Mouse (Mus musculus) MEL (cell line): ENCODE data around the gene Arl4d. TPM values are rescaled to one million over a fixed set of nuclear protein-coding genes. Genes with fewer than 3 reads are reported as not detected.

Experiments used
- DNase-seq: peaks from one replicate; pipeline ENCODE4 v3.0.0; 2011; ENCODE audit warnings: low read depth, low spot score
- H3K27ac ChIP-seq: 2 replicates; pipeline ENCODE4 v1.5.1; 2012; ENCODE audit warnings: low read depth, mild to moderate bottlenecking, control low read depth, low read length, moderate library complexity; ENCODE audit not compliant: control insufficient read depth
- H3K27me3 ChIP-seq, 2 experiments: fragments of 150-350 bp in 1 of 2; sonication (generic) in 1 of 2; 2 replicates each; pipeline ENCODE4 v1.6.1; 2012; ENCODE audit warnings: low read length in 2 of 2, mild to moderate bottlenecking in 2 of 2, improper control_type of control experiment in 1 of 2, moderate library complexity in 1 of 2; ENCODE audit not compliant: insufficient read depth in 2 of 2, control insufficient read depth in 1 of 2
- H3K36me3 ChIP-seq, 2 experiments: 2 replicates each; pipeline ENCODE4 v1.6.1; 2012 to 2014; ENCODE audit warnings: low read length in 2 of 2, improper control_type of control experiment in 1 of 2, inconsistent platforms in 1 of 2, mild to moderate bottlenecking in 1 of 2; ENCODE audit not compliant: insufficient read depth in 2 of 2, control insufficient read depth in 1 of 2
- H3K4me1 ChIP-seq, 2 experiments: fragments of 150-350 bp in 1 of 2; sonication (generic) in 1 of 2; 2 replicates each; pipeline ENCODE4 v1.6.1; 2012; ENCODE audit warnings: low read length in 2 of 2, improper control_type of control experiment in 1 of 2, mild to moderate bottlenecking in 1 of 2; ENCODE audit not compliant: insufficient read depth in 2 of 2, control insufficient read depth in 1 of 2
- H3K4me3 ChIP-seq, 2 experiments: fragments of 150-350 bp in 1 of 2; sonication (generic) in 1 of 2; 2 replicates each; pipeline ENCODE4 v1.5.1; 2012; ENCODE audit warnings: low read depth in 2 of 2, low read length in 2 of 2, mild to moderate bottlenecking in 2 of 2, moderate library complexity in 2 of 2, control low read depth in 1 of 2, improper control_type of control experiment in 1 of 2; ENCODE audit not compliant: control insufficient read depth in 1 of 2, insufficient read depth in 1 of 2
- H3K79me2 ChIP-seq: 2 replicates; pipeline ENCODE4 v1.6.1; 2012; ENCODE audit warnings: mild to moderate bottlenecking, low read length, moderate library complexity; ENCODE audit not compliant: control insufficient read depth, poor library complexity, insufficient read depth
- H3K9ac ChIP-seq: 2 replicates; pipeline ENCODE4 v1.6.1; 2012; ENCODE audit warnings: low read depth, mild to moderate bottlenecking, control low read depth, low read length, moderate library complexity; ENCODE audit not compliant: control insufficient read depth, poor library complexity, severe bottlenecking
- H3K9me3 ChIP-seq: fragments of 150-350 bp; sonication (generic); replicated peaks from 2 replicates; pipeline ENCODE4 v1.6.1; 2012; ENCODE audit warnings: mild to moderate bottlenecking, low read length, improper control_type of control experiment, moderate library complexity; ENCODE audit not compliant: insufficient read depth
- BHLHE40 ChIP-seq: IDR thresholded peaks from 2 replicates; pipeline ENCODE4 v1.6.1; 2012; ENCODE audit warnings: low read depth, mild to moderate bottlenecking, inconsistent platforms, low read length, improper control_type of control experiment, borderline replicate concordance
- CHD2 ChIP-seq: IDR thresholded peaks from 2 replicates; pipeline ENCODE4 v1.6.1; 2011; ENCODE audit warnings: low read length, improper control_type of control experiment
- CTCF ChIP-seq, 3 experiments: IDR thresholded peaks in 2 of 3; conservative IDR thresholded peaks in 1 of 3; 2 replicates each; pipeline ENCODE4 v1.5.1; 2011 to 2012; ENCODE audit warnings: low read length in 3 of 3, low read depth in 2 of 3, mild to moderate bottlenecking in 2 of 3, improper control_type of control experiment in 1 of 3, inconsistent platforms in 1 of 3, mixed read lengths in 1 of 3, moderate library complexity in 1 of 3; ENCODE audit not compliant: control insufficient read depth in 1 of 3, insufficient read depth in 1 of 3, poor library complexity in 1 of 3, severe bottlenecking in 1 of 3
- E2F4 ChIP-seq: IDR thresholded peaks from 2 replicates; pipeline ENCODE4 v1.6.1; 2011; ENCODE audit warnings: low read depth, low read length, improper control_type of control experiment, borderline replicate concordance
- ELF1 ChIP-seq: IDR thresholded peaks from 2 replicates; pipeline ENCODE4 v1.6.1; 2014; ENCODE audit warnings: low read depth, mild to moderate bottlenecking, inconsistent platforms, low read length, improper control_type of control experiment, moderate library complexity
- EP300 ChIP-seq, 2 experiments: IDR thresholded peaks; 2 replicates each; pipeline ENCODE4 v1.6.1; 2011; ENCODE audit warnings: improper control_type of control experiment in 2 of 2, low read length in 2 of 2, low read depth in 1 of 2, mild to moderate bottlenecking in 1 of 2
- ETS1 ChIP-seq: IDR thresholded peaks from 2 replicates; pipeline ENCODE4 v1.6.1; 2012; ENCODE audit warnings: low read depth, mild to moderate bottlenecking, inconsistent platforms, low read length, improper control_type of control experiment, moderate library complexity
- GABPA ChIP-seq: IDR thresholded peaks from 2 replicates; pipeline ENCODE4 v1.6.1; 2012; ENCODE audit warnings: low read depth, mild to moderate bottlenecking, inconsistent platforms, low read length, improper control_type of control experiment, moderate library complexity
- GATA1 ChIP-seq: IDR thresholded peaks from 2 replicates; pipeline ENCODE4 v1.6.1; 2011; ENCODE audit warnings: low read depth, low read length, improper control_type of control experiment
- HCFC1 ChIP-seq: IDR thresholded peaks from 2 replicates; pipeline ENCODE4 v1.6.1; 2012; ENCODE audit warnings: low read depth, mild to moderate bottlenecking, inconsistent platforms, low read length, improper control_type of control experiment, moderate library complexity
- JUND ChIP-seq: IDR thresholded peaks from 2 replicates; pipeline ENCODE4 v1.6.1; 2011; ENCODE audit warnings: low read depth, mild to moderate bottlenecking, improper control_type of control experiment, low read length
- KAT2A ChIP-seq: conservative IDR thresholded peaks from 2 replicates; pipeline ENCODE4 v1.6.1; 2012; ENCODE audit warnings: low read depth, low read length, improper control_type of control experiment, inconsistent platforms
- MAFK ChIP-seq: IDR thresholded peaks from 2 replicates; pipeline ENCODE4 v1.6.1; 2011; ENCODE audit warnings: low read depth, mild to moderate bottlenecking, low read length, improper control_type of control experiment, borderline replicate concordance
- MAX ChIP-seq: IDR thresholded peaks from 2 replicates; pipeline ENCODE4 v1.6.1; 2011; ENCODE audit warnings: low read length, improper control_type of control experiment
- MAZ ChIP-seq: IDR thresholded peaks from 2 replicates; pipeline ENCODE4 v1.6.1; 2012; ENCODE audit warnings: low read depth, mild to moderate bottlenecking, inconsistent platforms, low read length, improper control_type of control experiment
- MEF2A ChIP-seq: IDR thresholded peaks from 2 replicates; pipeline ENCODE4 v1.6.1; 2014; ENCODE audit warnings: low read depth, mild to moderate bottlenecking, inconsistent platforms, low read length, improper control_type of control experiment; ENCODE audit not compliant: poor library complexity, insufficient replicate concordance, severe bottlenecking; ENCODE audit errors: extremely low read depth
- MYB ChIP-seq: IDR thresholded peaks from 2 replicates; pipeline ENCODE4 v1.6.1; 2011; ENCODE audit warnings: mild to moderate bottlenecking, low read depth, low read length, improper control_type of control experiment
- MYC ChIP-seq: IDR thresholded peaks from 2 replicates; pipeline ENCODE4 v1.6.1; 2011; ENCODE audit warnings: low read depth, mild to moderate bottlenecking, low read length, improper control_type of control experiment, moderate library complexity
- NELFE ChIP-seq: IDR thresholded peaks from 2 replicates; pipeline ENCODE4 v1.6.1; 2011; ENCODE audit warnings: low read depth, low read length, improper control_type of control experiment
- NRF1 ChIP-seq: IDR thresholded peaks from 2 replicates; pipeline ENCODE4 v1.6.1; 2014; ENCODE audit warnings: low read depth, mild to moderate bottlenecking, inconsistent platforms, low read length, improper control_type of control experiment, moderate library complexity; ENCODE audit not compliant: poor library complexity, insufficient read depth, severe bottlenecking
- POLR2A ChIP-seq, 2 experiments: IDR thresholded peaks; 2 replicates each; pipeline ENCODE4 v1.6.1; 2011 to 2012; ENCODE audit warnings: low read length in 2 of 2, mild to moderate bottlenecking in 2 of 2, control low read depth in 1 of 2, improper control_type of control experiment in 1 of 2, low read depth in 1 of 2, moderate library complexity in 1 of 2; ENCODE audit not compliant: control insufficient read depth in 1 of 2, insufficient read depth in 1 of 2, poor library complexity in 1 of 2
- POLR2AphosphoS2 ChIP-seq: IDR thresholded peaks from 2 replicates; pipeline ENCODE4 v1.6.1; 2011; ENCODE audit warnings: low read length, improper control_type of control experiment
- POLR2AphosphoS5 ChIP-seq: IDR thresholded peaks from 2 replicates; pipeline ENCODE4 v1.6.1; 2012; ENCODE audit warnings: low read depth, borderline replicate concordance, mild to moderate bottlenecking, inconsistent platforms, low read length, moderate library complexity, mixed read lengths
- RAD21 ChIP-seq: IDR thresholded peaks from 2 replicates; pipeline ENCODE4 v1.6.1; 2011; ENCODE audit warnings: mild to moderate bottlenecking, low read depth, low read length, improper control_type of control experiment
- RCOR1 ChIP-seq: IDR thresholded peaks from 2 replicates; pipeline ENCODE4 v1.6.1; 2012; ENCODE audit warnings: low read depth, mild to moderate bottlenecking, inconsistent platforms, low read length, improper control_type of control experiment
- SIN3A ChIP-seq: IDR thresholded peaks from 2 replicates; pipeline ENCODE4 v1.6.1; 2012; ENCODE audit warnings: low read length, improper control_type of control experiment, inconsistent platforms
- SMC3 ChIP-seq: IDR thresholded peaks from 2 replicates; pipeline ENCODE4 v1.6.1; 2011; ENCODE audit warnings: low read depth, low read length, improper control_type of control experiment
- TAL1 ChIP-seq: IDR thresholded peaks from 2 replicates; pipeline ENCODE4 v1.6.1; 2012; ENCODE audit warnings: mild to moderate bottlenecking, inconsistent platforms, low read length, moderate library complexity, mixed read lengths
- TCF12 ChIP-seq: IDR thresholded peaks from 2 replicates; pipeline ENCODE4 v1.6.1; 2014; ENCODE audit warnings: low read depth, mild to moderate bottlenecking, inconsistent platforms, low read length, improper control_type of control experiment, moderate library complexity
- UBTF ChIP-seq: IDR thresholded peaks from 2 replicates; pipeline ENCODE4 v1.6.1; 2012; ENCODE audit warnings: low read depth, mild to moderate bottlenecking, inconsistent platforms, low read length, improper control_type of control experiment, moderate library complexity, borderline replicate concordance; ENCODE audit not compliant: insufficient read depth
- USF1 ChIP-seq: IDR thresholded peaks from 2 replicates; pipeline ENCODE4 v1.6.1; 2014; ENCODE audit warnings: low read depth, mild to moderate bottlenecking, inconsistent platforms, low read length, improper control_type of control experiment, moderate library complexity
- USF2 ChIP-seq, 2 experiments: IDR thresholded peaks; 2 replicates each; pipeline ENCODE4 v1.6.1; 2011 to 2012; ENCODE audit warnings: improper control_type of control experiment in 2 of 2, low read length in 2 of 2, borderline replicate concordance in 1 of 2, inconsistent platforms in 1 of 2, low read depth in 1 of 2, mild to moderate bottlenecking in 1 of 2; ENCODE audit not compliant: insufficient read depth in 1 of 2
- ZC3H11A ChIP-seq: IDR thresholded peaks from 2 replicates; pipeline ENCODE4 v1.6.1; 2012; ENCODE audit warnings: low read depth, mild to moderate bottlenecking, inconsistent platforms, low read length, improper control_type of control experiment
- ZKSCAN1 ChIP-seq: IDR thresholded peaks from 2 replicates; pipeline ENCODE4 v1.6.1; 2012; ENCODE audit warnings: low read depth, mild to moderate bottlenecking, inconsistent platforms, low read length, improper control_type of control experiment, moderate library complexity
- ZMIZ1 ChIP-seq: IDR thresholded peaks from 2 replicates; pipeline ENCODE4 v1.6.1; 2012; ENCODE audit warnings: low read depth, mild to moderate bottlenecking, inconsistent platforms, low read length, improper control_type of control experiment, moderate library complexity
- ZNF384 ChIP-seq: IDR thresholded peaks from 2 replicates; pipeline ENCODE4 v1.6.1; 2012; ENCODE audit warnings: low read depth, mild to moderate bottlenecking, inconsistent platforms, low read length, improper control_type of control experiment
- polyA plus RNA-seq, 2 experiments: library from polyadenylated mRNA; stranded (reverse) in 1 of 2; unstranded in 1 of 2; fragments of >175 nt in 1 of 2; fragments of >200 nt in 1 of 2; gene quantifications; 2 replicates each; pipeline versions ENCODE4 v1.2.1 to v1.2.4; 2012; ENCODE audit warnings: low replicate concordance in 2 of 2, low read depth in 1 of 2; ENCODE audit not compliant: insufficient read length in 2 of 2, insufficient read depth in 1 of 2, missing spikeins in 1 of 2
- total RNA-seq: library from RNA; depleted of rRNA; stranded (reverse); fragments of 300-350 nt; gene quantifications from 2 replicates; pipeline ENCODE4 v1.2.3, GENCODE M21; 2012

Arl4d gene
- total and polyA plus RNA-seq, 3 experiments = 0.17 to 0.23 TPM; not detected in 1

GRCm38 (mm10) chr11:101627857-101628559 is 37.3 kb upstream of the Arl4d start:
- no peaks in the 10 kb centered on the region for H3K9me3 ChIP-seq
- peaks cover 0 to 10% of the 10 kb centered on the region in 2 experiments; a peak in 2 of 4 replicates for H3K4me1 ChIP-seq
- H3K27me3 ChIP-seq = no peaks in the 10 kb centered on the region
- H3K36me3 ChIP-seq = peaks cover 0 to 6% of the 10 kb centered on the region in 2 experiments; a peak in 2 of 4 replicates
- H3K27ac ChIP-seq = peak overlapping the region; percentile 90
- peak; percentile 99 for DNase-seq
- H3K79me2 ChIP-seq = no peaks in the 10 kb centered on the region; the same call in 1 of the 2 replicates
- H3K4me3 ChIP-seq = peak overlapping the region; percentile 19 to 50
- peak overlapping the region; percentile 58 for H3K9ac ChIP-seq
- no peak for TF ChIP-seq GABPA
- 0 out of 2 replicates have a peak, but pooled peaks have one; percentile 61 for TF ChIP-seq HCFC1
- TF ChIP-seq ETS1 = peak; percentile 75
- peak; percentile 76 for TF ChIP-seq POLR2AphosphoS2
- TF ChIP-seq ZKSCAN1 = no peak
- no peak for TF ChIP-seq USF1
- no peak for TF ChIP-seq USF2 (IDR thresholded peaks at IDR 0.05; ENCODE audit: borderline replicate concordance in 1 of 2, insufficient read depth in 1 of 2, low read depth in 1 of 2, low read length in 2 of 2)
- peak; percentile 27; the same call in 1 of the 2 replicates for TF ChIP-seq SIN3A
- no peak for TF ChIP-seq TCF12
- no peak for TF ChIP-seq ZC3H11A
- no peak; the same call in 1 of the 2 replicates for TF ChIP-seq MAZ
- no peak; the same call in 1 of the 2 replicates for TF ChIP-seq UBTF
- no peak for TF ChIP-seq E2F4
- peak; percentile 84 for TF ChIP-seq ZMIZ1
- no peak for TF ChIP-seq RCOR1
- TF ChIP-seq BHLHE40 = no peak
- TF ChIP-seq MYC = peak; percentile 11; the same call in 1 of the 2 replicates
- TF ChIP-seq MAX = no peak
- peak; percentile 67 for TF ChIP-seq NELFE
- TF ChIP-seq ELF1 = no peak
- TF ChIP-seq NRF1 = peak; percentile 72
- TF ChIP-seq GATA1 = no peak
- TF ChIP-seq CTCF (IDR thresholded peaks at IDR 0.05 in 2 of 3, conservative IDR thresholded peaks at IDR 0.05 in 1 of 3; ENCODE audit: control insufficient read depth in 1 of 3, insufficient read depth in 1 of 3, low read depth in 2 of 3, low read length in 3 of 3, poor library complexity in 1 of 3, severe bottlenecking in 1 of 3) = no peak
- no peak for TF ChIP-seq RAD21
- TF ChIP-seq POLR2A (IDR thresholded peaks at IDR 0.05; ENCODE audit: control insufficient read depth in 1 of 2, insufficient read depth in 1 of 2, low read depth in 1 of 2, low read length in 2 of 2, poor library complexity in 1 of 2) = peak; percentile 71 to 90; a peak in 2 of 4 replicates
- TF ChIP-seq KAT2A = no peak
- TF ChIP-seq MYB = peak; percentile 44; the same call in 1 of the 2 replicates
- no peak for TF ChIP-seq EP300 (IDR thresholded peaks at IDR 0.05; ENCODE audit: low read depth in 1 of 2, low read length in 2 of 2)
- no peak for TF ChIP-seq SMC3
- TF ChIP-seq MAFK = no peak
- TF ChIP-seq CHD2 = no peak
- TF ChIP-seq ZNF384 = no peak
- no peak for TF ChIP-seq TAL1
- no peak for TF ChIP-seq JUND
- TF ChIP-seq POLR2AphosphoS5 = peak; percentile 87
- no peak for TF ChIP-seq MEF2A
